Mouse (Mus musculus): ENCODE measurements around the gene Armt1.

GRCm38 (mm10) chr10:4430399-4430798 lies 1.9 kb upstream of the Armt1 start:
- TF ChIP-seq EP300 (IDR thresholded peaks at IDR 0.05; ENCODE audit: low read depth), result no peak
- no peak for TF ChIP-seq CTCF (IDR thresholded peaks at IDR 0.05; ENCODE audit: low read depth)

Data from liver, embryonic 14.5 days (tissue).